Mouse (Mus musculus) neural tube, embryonic 14.5 days (tissue): ENCODE data around the gene Rps6kb2. TPM values are rescaled to one million over a fixed set of nuclear protein-coding genes. Genes with fewer than 3 reads are reported as not detected.
"Not testable (repeated sequence)": the region's sequence is repeated elsewhere in the genome, so short reads cannot be mapped to it uniquely, and the experiment has no call there.

Experiments used
- ATAC-seq: fragments of 200-750 bp; cut with Nextera tagmentation; 2 replicates; pipeline ENCODE4 v1.8.0; 2017; ENCODE audit warnings: low read depth, mild to moderate bottlenecking, moderate TSS enrichment, moderate library complexity
- H3K27ac ChIP-seq: fragments of 300-500 bp; sonication (generic); 2 replicates; pipeline ENCODE4 v1.5.1; 2014; ENCODE audit warnings: low read depth, mild to moderate bottlenecking, control low read depth, low read length, moderate library complexity, mixed read lengths
- H3K27me3 ChIP-seq: fragments of 300-500 bp; sonication (generic); 2 replicates; pipeline ENCODE4 v1.6.1; 2014; ENCODE audit warnings: low read length; ENCODE audit not compliant: control insufficient read depth, insufficient read depth
- H3K36me3 ChIP-seq: fragments of 300-500 bp; sonication (generic); 2 replicates; pipeline ENCODE4 v1.6.1; 2014; ENCODE audit warnings: low read length, mixed read lengths; ENCODE audit not compliant: control insufficient read depth, insufficient read depth
- H3K4me1 ChIP-seq: fragments of 300-500 bp; sonication (generic); 2 replicates; pipeline ENCODE4 v1.6.1; 2014; ENCODE audit warnings: low read length; ENCODE audit not compliant: control insufficient read depth, insufficient read depth
- H3K4me2 ChIP-seq: fragments of 300-500 bp; sonication (generic); 2 replicates; pipeline ENCODE4 v1.6.1; 2014; ENCODE audit warnings: mild to moderate bottlenecking, low read depth, low read length, control low read depth
- H3K4me3 ChIP-seq: fragments of 300-500 bp; sonication (generic); 2 replicates; pipeline ENCODE4 v1.5.1; 2014; ENCODE audit warnings: low read depth, low read length, control low read depth, mixed read lengths
- H3K9ac ChIP-seq: fragments of 300-500 bp; sonication (generic); replicated peaks from 2 replicates; pipeline ENCODE4 v1.6.1; 2014; ENCODE audit warnings: low read depth, mild to moderate bottlenecking, control low read depth, low read length, mixed read lengths
- H3K9me3 ChIP-seq: fragments of 300-500 bp; sonication (generic); 2 replicates; pipeline ENCODE4 v1.6.1; 2016; ENCODE audit warnings: low read length; ENCODE audit not compliant: control insufficient read depth
- WGBS: fragments of 180-500 bp; shearing (Covaris S2); extraction: QIAGEN DNeasy Blood & Tissue Kit; methylation state at CpG from one replicate; pipeline ENCODE4 v1.1.7; 2014; 5-methylcytosine and 5-hydroxymethylcytosine counted together
- polyA plus RNA-seq: library from polyadenylated mRNA; unstranded; fragments of >200 nt; fragmentation: Nextera tagmentation; extraction: Ambion mirVana; gene quantifications from 2 replicates; pipeline ENCODE4 v1.2.1, GENCODE M21; 2014

The Rps6kb2 gene
- polyA plus RNA-seq, 1 experiment from 2014 or later: 40.9 TPM

GRCm38 (mm10) chr19:4139446-4139845 is 23.7 kb downstream of the Rps6kb2 start, which contains the start of gene Gpr152:
Gene Gpr152 (plus strand): TSS chr19:4139787.
- Histone ChIP-seq H3K27me3 (no peaks in the 10 kb centered on the region), H3K36me3 (no peaks in the 10 kb centered on the region), H3K9me3 (no peaks in the 10 kb centered on the region), H3K4me3 (no peak within 1 kb of the TSS), H3K4me2 (no peak within 1 kb of the TSS), H3K9ac (no peak within 1 kb of the TSS), H3K4me1 (no peaks in the 10 kb centered on the region), H3K27ac (no peak within 1 kb of the TSS)
- ATAC-seq: no peak
- 74% methylated on average over 2 of the region's 2 CpGs for WGBS

GRCm38 (mm10) chr19:4137913-4138312 is 25.2 kb downstream of the Rps6kb2 start:
- Histone ChIP-seq H3K27me3 (no peaks in the 10 kb centered on the region), H3K36me3 (0 out of 2 replicates have a peak, but pooled peaks cover under 1% of the 10 kb centered on the region), H3K9me3 (no peaks in the 10 kb centered on the region), H3K4me1 (no peaks in the 10 kb centered on the region), H3K27ac (no peak overlapping the region), H3K4me3 (no peak overlapping the region), H3K9ac (no peak overlapping the region), H3K4me2 (no peak overlapping the region)
- WGBS: 77% methylated on average over 5 of the region's 5 CpGs
- no peak for ATAC-seq

- Histone ChIP-seq H3K36me3 (peaks cover 15% of the 10 kb centered on the region), H3K4me1 (no peaks in the 10 kb centered on the region), H3K4me2 (no peak overlapping the region), H3K27ac (no peak overlapping the region), H3K9me3 (no peaks in the 10 kb centered on the region), H3K27me3 (no peaks in the 10 kb centered on the region), H3K4me3 (no peak overlapping the region), H3K9ac (no peak overlapping the region)
- 75% methylated on average over 5 of the region's 5 CpGs for WGBS
- no peak for ATAC-seq
Observed at GRCm38 (mm10) chr19:4136463-4136862, 26.7 kb downstream of the Rps6kb2 start.

- H3K27ac ChIP-seq, H3K4me3 ChIP-seq, H3K4me2 ChIP-seq, H3K4me1 ChIP-seq, ATAC-seq, H3K27me3 ChIP-seq, H3K9ac ChIP-seq, H3K9me3 ChIP-seq: not testable (repeated sequence)
- WGBS: 19% methylated on average over 8 of the region's 8 CpGs
- H3K36me3 ChIP-seq: peaks cover 20% of the 10 kb centered on the region
Observed at GRCm38 (mm10) chr19:4135963-4136345, 27.2 kb downstream of the Rps6kb2 start.

GRCm38 (mm10) chr19:4135229-4135962 is 27.8 kb downstream of the Rps6kb2 start:
- not testable (repeated sequence) for H3K4me3 ChIP-seq, ATAC-seq, H3K9me3 ChIP-seq, H3K4me1 ChIP-seq, H3K4me2 ChIP-seq, H3K27me3 ChIP-seq, H3K9ac ChIP-seq, H3K27ac ChIP-seq
- H3K36me3 ChIP-seq: peaks cover 20% of the 10 kb centered on the region
- WGBS: 81% methylated on average over 6 of the region's 6 CpGs

- Histone ChIP-seq H3K9ac (no peak overlapping the region), H3K4me2 (no peak overlapping the region), H3K27me3 (no peaks in the 10 kb centered on the region), H3K36me3 (peaks cover 29% of the 10 kb centered on the region), H3K27ac (no peak overlapping the region), H3K4me3 (no peak overlapping the region), H3K4me1 (no peaks in the 10 kb centered on the region), H3K9me3 (no peaks in the 10 kb centered on the region)
- no peak for ATAC-seq
- 94% methylated on average over 4 of the region's 4 CpGs for WGBS
Observed at GRCm38 (mm10) chr19:4134354-4134753, 28.8 kb downstream of the Rps6kb2 start.

GRCm38 (mm10) chr19:4131768-4132167 is 31.4 kb downstream of the Rps6kb2 start:
- no peak overlapping the region for H3K27ac ChIP-seq
- H3K27me3 ChIP-seq: no peaks in the 10 kb centered on the region
- H3K36me3 ChIP-seq: peaks cover 38% of the 10 kb centered on the region
- H3K4me3 ChIP-seq: no peak overlapping the region
- ATAC-seq: no peak
- no peak overlapping the region for H3K9ac ChIP-seq
- no peak overlapping the region for H3K4me2 ChIP-seq
- peaks cover 4% of the 10 kb centered on the region for H3K4me1 ChIP-seq
- WGBS: 95% methylated on average over 2 of the region's 2 CpGs
- no peaks in the 10 kb centered on the region for H3K9me3 ChIP-seq

GRCm38 (mm10) chr19:4131075-4131474 is 32.1 kb downstream of the Rps6kb2 start:
- Histone ChIP-seq H3K27ac (no peak overlapping the region), H3K9ac (no peak overlapping the region), H3K36me3 (peaks cover 38% of the 10 kb centered on the region), H3K27me3 (no peaks in the 10 kb centered on the region), H3K4me1 (peaks cover 6% of the 10 kb centered on the region), H3K4me3 (no peak overlapping the region), H3K9me3 (no peaks in the 10 kb centered on the region), H3K4me2 (no peak overlapping the region)
- WGBS: 92% methylated on average over 5 of the region's 5 CpGs
- no peak for ATAC-seq

- no peak for ATAC-seq
- Histone ChIP-seq H3K4me1 (peaks cover 6% of the 10 kb centered on the region), H3K36me3 (peaks cover 38% of the 10 kb centered on the region), H3K9me3 (no peaks in the 10 kb centered on the region), H3K9ac (no peak overlapping the region), H3K4me2 (no peak overlapping the region), H3K27ac (no peak overlapping the region), H3K27me3 (no peaks in the 10 kb centered on the region), H3K4me3 (no peak overlapping the region)
- 90% methylated on average over 4 of the region's 4 CpGs for WGBS
Observed at GRCm38 (mm10) chr19:4130106-4130505, 33.0 kb downstream of the Rps6kb2 start.
